Mouse (Mus musculus): Measurements from ENCODE around the gene Tmtc4. TPM values are rescaled to one million over a fixed set of nuclear protein-coding genes. Genes with fewer than 3 reads are reported as not detected.

Tmtc4 gene
- total RNA-seq, 2 experiments from 2014 or later = 75.4 to 82.8 TPM

DNA sequence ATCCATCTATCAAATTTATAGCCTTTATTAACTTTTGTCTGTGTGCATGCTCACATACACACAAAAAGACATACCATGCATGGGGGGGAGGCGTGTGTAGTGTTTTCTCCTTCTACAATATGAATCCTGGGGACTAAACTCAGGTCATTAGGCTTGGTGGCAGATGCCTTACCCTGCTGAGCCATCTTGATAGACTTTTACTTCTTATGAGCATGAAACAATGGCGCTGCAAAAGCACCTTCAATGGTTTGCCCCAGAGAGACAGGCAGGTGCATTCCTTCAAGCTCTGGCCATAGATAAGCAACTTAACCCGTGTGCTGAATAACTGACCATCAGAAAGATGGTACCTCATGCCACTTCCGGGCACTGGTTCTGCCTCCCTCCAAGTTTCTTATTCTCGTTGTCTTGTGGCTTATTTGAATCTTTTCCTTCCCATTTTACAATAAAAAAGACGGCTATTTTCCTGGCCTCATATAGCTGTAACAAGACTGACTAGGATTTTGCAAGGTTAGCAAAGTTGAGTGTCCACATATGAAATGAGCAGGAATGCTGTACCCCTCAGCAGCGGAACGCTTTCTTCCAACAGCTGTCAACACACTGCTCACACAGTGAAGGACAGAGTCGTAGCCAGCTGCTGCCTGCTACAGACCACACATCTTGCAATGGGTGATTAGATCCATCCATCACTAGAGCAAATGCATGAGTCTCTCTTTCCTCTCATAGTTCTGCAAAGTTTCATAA, 6.6 kb downstream of the Tmtc4 start:
- intact Hi-C loops (cut with DNase I) = no loop called here
- DNase-seq = peak; percentile 21

DNA sequence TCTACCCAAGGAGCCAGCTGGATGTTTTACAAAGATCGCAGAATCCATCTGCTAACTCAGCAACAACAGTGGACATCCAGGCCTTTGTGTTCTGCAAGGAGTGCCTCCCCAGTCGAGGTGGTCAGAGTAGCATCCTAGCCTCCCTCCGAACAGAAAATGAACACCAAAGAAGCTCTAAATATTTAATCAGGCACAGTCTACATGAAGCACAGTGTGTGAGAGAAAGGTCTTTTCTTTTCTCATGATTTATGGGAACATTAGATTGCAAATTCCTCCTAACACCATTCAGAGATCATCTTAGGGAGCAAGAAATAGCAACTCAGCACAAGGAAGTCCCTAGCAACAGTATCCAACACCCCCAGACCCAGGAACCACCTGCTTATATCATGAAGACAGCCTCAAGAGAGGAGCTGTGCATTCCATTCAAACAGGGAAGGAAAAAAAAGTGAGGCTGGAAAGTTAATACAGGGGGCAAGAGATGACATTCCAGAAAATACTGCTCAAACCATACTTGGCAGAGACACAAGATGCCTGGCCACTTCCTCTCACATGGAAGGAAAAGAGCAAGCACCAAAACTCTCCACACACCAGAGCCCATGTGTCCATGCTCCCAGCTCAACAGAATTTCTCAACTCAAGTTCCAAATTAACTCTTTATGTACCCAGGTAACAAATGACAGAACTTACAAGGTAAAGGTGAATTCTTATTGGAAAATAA, 8.8 kb downstream of the Tmtc4 start:
- DNase-seq = no peak
- intact Hi-C loops (cut with DNase I) = no loop called here

DNA sequence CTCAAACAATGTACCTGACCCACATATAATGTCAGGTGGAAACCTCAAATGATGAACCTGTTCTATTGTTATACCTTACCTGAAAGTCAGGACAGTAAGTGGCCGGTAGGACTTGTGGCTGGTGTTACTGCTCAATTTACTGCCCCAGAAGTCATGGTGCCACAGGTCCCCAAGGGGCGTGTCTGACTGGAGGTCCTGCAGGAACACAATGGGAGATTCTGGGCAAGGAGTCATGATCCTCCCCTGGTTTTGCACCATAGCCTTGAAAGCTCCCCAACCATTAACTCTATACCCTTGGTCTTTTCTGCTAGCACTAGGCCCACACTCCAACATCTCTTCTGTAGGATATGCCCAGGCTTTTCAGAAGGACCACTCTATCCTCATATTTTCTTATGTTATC, 10.7 kb downstream of the Tmtc4 start:
- intact Hi-C loops (cut with DNase I) = no loop called here
- DNase-seq = no peak

DNA sequence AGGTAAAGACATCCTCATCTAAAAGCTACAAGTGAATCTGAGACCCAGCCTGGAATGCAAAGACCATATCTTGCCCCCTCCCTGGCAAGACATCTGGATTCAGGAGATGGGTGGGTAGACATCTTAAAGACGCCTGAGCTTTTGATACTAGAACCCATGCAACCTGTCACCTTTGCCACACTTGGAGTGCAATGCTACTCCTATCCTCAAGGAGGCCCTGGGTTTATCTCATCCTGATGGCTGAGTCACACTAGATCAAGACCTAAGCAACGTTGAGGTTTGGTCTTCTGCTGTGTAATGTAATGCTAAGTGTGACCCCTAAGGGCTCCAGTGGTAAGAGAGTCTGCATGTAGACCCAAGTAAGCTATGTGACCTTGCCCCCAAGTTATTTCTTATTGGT, 15.8 kb downstream of the Tmtc4 start:
- intact Hi-C loops (cut with DNase I) = no loop called here
- no peak for DNase-seq

DNA sequence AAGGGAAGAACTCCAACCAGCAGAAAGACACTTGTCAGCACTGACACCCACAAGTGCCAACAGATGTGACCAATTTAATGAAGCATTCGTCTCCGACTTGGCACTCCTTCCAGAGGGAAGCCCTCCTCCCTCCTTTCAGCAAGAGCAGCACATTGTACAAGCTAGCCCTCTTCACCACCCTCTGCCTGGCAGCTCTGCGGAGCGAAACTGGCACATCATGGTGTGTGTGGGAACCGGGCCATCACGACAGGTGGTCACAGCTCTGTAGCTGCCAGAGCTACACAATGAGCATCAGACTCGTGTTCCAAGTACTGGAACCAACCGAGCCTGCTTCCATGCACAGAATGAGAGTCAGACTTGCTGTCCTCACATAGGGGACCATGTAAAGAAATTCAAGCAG, 25.9 kb downstream of the Tmtc4 start:
- intact Hi-C loops (cut with DNase I) = loop anchor here (10.0 kb wide), 1 partner anchor 277 kb away; no protein-coding TSS in a partner anchor
- peak; percentile 95 for DNase-seq

DNA sequence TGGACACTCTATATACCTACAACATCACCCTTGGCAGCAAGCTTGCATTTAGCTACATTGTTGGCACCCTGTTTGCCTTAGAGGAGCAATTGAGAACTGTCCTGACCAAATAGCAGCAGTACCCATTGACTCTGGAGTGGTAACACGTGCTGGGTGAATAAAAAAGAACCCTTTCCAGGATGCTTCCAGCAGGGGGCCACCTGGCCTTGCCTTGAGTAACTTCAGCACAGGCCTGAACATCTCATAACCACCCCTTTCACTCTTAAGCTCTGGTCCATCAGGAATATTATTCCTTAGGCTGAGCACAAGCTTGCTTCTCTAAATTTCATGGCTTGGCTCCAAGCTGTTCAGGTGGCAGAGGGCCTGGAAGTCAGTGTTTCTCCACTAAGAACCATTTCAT, 30.5 kb downstream of the Tmtc4 start:
- peak; percentile 54 for DNase-seq
- intact Hi-C loops (cut with DNase I) = loop anchor here (10.0 kb wide), 1 partner anchor 281 kb away; no protein-coding TSS in a partner anchor

DNA sequence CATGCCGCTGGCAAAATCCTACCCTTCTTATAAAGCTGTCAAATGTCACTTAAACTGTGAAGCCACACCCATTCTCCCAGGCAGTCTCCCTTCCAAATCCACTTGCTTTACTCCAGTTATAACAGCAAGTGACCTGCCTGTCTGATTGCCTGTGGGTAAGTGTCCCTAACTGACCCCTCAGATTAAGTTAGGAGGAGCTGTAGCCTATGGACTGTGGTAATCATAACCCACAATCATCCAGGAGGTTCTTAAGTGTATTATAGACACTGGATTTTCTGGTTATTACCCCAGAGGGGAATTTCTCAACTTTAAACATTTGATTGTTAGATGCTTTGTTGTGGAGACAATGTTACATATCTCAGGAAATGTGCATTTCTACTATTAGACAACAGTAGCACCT, 31.3 kb downstream of the Tmtc4 start:
- no peak for DNase-seq
- intact Hi-C loops (cut with DNase I) = loop anchor here (10.0 kb wide), 1 partner anchor 282 kb away; no protein-coding TSS in a partner anchor

DNA sequence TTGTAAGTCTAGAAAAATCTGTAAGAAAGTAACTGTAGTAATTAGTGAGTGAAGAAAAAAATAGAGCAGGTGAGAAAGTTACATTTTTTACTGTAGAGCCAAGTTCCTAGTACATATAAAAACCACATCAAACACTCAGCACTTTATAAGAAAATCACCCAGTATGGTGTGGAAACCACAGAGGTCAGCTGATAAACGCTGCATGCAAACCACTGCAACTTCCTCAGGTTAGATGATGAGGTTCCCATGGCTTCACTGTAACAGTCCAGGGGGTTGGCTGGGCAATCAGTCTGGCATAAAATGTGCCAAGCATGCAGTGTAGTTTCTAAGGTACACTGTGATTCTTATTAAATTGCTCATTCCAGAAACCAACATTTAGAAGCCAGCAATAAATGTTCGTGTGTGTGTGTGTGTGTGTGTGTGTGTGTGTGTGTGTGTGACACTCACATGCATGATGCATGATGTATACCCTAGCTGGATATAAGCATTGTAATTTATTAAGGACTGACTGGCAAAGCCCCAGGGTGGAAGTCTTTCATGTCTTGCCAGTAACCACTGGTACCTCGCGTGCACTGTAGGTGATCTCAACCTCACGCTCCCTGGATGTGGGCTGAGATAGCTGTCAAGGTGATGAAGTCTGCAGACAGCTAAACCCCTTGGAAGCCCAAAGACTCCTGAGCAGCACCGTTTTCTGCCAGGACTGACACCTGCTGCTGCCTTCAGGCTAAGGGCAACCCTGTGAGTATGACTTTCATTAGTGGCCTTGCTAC, 32.0 kb downstream of the Tmtc4 start:
- intact Hi-C loops (cut with DNase I) = loop anchor here (10.0 kb wide), 1 partner anchor 283 kb away; no protein-coding TSS in a partner anchor
- no peak for DNase-seq

DNA sequence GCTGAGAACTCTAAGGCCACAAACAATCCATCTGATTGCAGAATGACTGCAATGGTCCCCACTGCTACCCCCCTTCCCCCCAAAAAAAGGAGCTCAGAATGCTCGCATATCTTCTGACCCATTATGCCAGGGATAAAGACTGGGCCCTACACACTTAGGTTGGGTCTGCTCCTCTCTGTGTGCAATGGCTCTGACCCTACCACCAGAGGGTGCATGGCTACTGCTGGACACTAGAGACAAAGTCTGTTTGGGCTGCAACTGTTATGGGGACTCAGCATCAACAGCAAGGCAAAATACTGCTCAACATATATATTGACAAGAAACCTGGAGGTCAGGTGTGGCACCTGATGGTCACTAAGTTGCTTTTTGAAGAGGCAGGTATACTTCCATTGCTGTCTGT, 32.9 kb downstream of the Tmtc4 start:
- intact Hi-C loops (cut with DNase I) = loop anchor here (10.0 kb wide), 1 partner anchor 284 kb away; no protein-coding TSS in a partner anchor
- DNase-seq = peak; percentile 21

DNA sequence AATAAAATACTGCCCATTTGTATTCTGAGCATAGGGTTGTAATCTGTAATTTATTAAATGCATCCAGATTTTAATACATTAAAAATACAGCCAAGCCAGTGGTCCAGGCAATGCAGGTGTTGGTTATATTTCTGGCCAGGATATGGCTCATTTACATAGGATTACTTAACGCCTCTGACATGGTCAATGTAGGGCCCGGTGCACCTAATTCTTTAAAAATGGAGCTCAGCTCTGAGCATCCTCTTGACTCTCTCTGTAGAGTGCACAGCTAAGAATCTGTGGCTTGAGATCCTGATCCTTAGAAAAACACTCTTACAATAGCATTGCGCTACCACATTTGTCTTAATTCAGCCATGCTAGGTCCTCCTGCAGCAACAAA, 40.4 kb downstream of the Tmtc4 start:
- DNase-seq = no peak
- intact Hi-C loops (cut with DNase I) = no loop called here

DNA sequence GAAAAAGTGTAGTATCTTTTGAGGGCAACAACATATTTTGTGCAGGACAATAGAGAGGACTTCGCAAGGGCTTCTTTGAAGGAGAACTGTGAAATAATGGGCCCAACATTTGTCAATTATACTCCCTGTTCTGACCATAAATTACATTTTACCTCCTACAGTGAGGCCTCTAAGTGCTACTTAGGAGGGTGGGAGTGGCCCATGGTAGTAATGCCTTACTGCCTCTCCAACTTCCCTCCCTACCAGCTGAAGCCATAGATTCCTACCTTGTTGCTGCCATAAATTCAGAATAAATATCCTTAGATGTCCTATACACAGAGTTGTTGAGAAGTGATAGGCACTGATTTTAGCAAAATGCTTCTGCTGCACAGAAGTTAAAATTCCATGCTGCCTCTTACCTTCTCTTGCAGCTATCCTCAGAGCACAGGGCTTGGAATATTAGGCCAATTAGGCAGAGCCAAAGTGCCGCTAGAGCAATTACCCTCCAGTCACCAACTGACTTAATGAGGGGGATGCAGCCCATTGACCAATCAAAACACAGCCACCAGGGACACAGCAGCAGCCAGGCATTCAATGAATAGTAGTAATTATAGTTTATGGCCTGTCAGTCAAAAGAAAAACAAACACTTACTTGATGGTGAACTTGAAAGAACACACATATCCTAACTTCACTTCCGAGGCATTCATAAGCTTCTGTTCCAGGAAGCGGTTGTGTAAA, 40.9 kb downstream of the Tmtc4 start:
- intact Hi-C loops (cut with DNase I) = no loop called here
- no peak for DNase-seq

DNA sequence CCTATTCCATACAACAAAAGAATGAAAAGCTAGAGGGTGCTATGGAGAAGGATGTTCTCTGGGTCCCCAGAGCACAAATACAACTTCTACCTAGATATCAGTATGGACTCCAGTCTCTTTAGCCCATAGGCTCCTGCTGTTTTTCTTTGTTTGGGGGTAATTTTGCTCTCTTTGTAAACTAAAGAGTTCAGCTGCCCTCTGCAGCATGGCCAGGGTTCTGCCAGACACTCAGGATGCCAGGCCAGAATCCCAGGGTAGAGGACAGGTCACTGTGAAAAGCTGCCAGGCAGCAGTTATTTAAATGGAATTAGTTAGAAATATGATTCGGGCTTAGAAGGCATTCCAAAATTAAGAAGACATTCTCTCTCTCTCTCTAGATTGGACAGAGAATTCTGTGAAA, 47.4 kb downstream of the Tmtc4 start:
- peak; percentile 11 for DNase-seq
- intact Hi-C loops (cut with DNase I) = no loop called here

DNA sequence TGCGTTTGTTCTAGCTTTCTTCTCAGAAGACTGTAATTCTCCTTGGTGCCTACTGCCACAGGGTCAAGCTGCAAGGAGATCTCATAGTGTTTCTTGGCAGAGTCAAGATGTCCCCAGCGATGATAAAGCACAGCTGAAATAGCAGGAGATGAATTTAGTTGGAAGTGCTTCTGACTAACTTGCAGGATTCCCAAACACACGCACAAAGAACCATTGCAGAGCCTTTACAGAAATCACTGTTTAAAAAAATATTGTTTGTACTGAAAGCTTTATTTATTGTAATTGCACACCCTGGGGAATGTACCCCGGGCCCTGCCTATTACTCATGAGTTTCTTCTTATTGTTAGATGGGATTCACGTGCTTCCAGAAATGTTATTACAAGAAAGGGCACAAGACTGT, 63.8 kb downstream of the Tmtc4 start:
- DNase-seq = no peak
- intact Hi-C loops (cut with DNase I) = no loop called here

DNA sequence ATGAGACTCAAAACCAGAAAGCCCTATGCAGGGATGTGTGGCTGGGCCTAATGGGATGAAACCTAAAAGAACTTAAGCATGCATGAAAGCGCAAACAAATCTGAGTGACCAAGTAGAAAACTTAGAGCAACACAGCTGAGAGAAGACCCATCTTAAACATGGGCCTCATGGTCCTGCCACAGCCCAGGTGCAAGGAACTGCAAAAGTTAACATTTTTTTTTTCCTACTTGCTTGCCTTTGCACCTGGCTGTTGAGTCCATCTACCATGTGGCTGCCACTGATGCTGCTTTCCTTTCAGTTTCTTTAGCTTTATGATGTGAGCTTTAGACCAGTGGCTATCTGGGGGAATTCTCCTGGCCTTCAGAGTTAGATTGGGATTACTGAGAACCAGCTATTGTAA, 66.2 kb downstream of the Tmtc4 start:
- DNase-seq = no peak
- intact Hi-C loops (cut with DNase I) = no loop called here

DNA sequence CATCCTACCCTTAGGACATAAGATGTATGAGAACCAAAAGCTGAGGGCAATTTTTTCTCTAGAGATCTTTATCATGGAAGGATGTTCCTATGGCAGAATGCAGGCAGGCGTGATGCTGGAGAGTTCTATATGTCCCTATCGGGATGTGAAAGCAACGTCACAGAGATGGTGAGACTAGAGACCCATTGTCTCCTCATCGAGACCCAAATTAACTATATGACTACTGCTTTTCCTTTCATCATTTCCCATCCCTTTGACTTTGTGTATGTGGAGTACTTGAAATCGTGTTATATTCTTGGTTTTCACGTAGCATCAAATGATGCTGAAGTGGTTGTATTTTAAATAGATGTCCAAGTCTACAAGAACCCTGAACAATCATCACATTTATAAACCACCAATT, 70.2 kb downstream of the Tmtc4 start, which contains the start of gene Ggact:
TSS of gene Ggact (minus strand) at position 101 of the 400 bp plus-strand sequence.
- no peak for DNase-seq
- intact Hi-C loops (cut with DNase I) = no loop called here

DNA sequence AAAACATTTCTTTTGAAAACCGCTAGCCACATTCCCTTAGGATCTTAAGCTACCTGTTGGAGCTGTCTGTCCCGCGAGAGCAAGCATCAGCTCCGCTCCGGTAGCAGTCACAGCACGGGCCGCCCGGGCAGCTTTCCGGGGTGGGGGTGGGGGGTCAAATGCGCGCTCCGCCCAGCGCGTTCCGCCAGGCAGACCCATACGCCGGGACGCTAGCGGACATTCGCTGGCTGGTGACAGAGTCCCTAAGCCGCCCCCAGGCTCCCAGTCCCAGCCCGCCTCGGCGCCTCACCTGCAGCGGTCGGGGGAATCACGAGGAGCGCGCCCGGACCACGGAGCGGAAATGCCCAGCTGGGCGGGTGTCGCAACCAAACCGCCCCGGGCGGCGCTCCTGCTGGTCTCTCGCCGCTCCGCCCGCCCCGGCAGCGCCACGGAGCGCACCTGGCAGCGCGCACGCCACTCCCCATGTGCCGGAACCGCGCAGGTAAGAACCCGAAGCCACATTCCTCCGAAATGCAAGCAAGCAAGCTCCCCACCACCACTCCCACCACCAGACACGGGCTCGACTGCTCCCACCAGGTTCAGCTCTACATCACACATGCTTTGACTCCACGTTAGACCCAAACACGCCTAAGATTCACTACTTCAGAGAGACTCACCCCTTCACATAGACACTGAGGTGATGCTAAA, 70.9 kb downstream of the Tmtc4 start:
- DNase-seq = peak; percentile 42
- intact Hi-C loops (cut with DNase I) = no loop called here

DNA sequence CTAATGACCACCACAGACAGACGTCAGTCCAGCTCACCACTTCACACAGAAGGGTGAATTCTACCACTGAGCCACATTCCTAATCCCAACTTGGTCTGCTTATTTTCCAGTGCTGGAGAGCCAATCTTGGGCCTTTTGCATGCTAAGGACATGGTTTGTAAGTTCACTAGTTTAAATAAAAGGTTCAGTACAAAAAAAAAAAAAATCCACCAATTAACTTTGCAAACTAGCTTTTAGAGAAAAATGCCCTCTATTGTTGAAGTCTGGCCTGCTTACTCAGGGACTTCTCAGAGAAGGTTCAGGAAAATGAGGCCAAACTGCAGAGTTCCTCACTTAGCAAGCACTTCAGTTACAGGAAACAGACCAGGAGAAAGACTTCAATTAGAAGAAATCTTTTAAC, 71.7 kb downstream of the Tmtc4 start:
- no peak for DNase-seq
- intact Hi-C loops (cut with DNase I) = no loop called here

DNA sequence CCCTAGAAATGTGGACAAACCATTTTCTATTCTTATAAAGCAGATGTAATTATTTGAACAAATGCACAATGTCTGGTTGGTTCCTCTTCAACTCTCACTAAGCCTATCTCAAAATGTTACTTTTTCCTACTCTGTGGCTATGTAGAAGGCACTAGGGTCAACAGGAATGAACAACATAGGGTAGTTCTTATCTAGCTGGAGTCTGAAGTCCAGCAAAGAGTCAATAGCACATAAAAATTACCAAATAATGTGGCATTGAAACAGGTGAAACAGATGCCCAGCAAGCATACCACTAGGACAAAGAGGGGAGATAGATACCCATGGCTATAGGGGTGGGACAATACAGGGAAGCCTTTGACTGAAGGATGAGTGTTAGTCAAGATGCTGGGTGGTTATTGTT, 72.6 kb downstream of the Tmtc4 start:
- DNase-seq = no peak
- intact Hi-C loops (cut with DNase I) = no loop called here

DNA sequence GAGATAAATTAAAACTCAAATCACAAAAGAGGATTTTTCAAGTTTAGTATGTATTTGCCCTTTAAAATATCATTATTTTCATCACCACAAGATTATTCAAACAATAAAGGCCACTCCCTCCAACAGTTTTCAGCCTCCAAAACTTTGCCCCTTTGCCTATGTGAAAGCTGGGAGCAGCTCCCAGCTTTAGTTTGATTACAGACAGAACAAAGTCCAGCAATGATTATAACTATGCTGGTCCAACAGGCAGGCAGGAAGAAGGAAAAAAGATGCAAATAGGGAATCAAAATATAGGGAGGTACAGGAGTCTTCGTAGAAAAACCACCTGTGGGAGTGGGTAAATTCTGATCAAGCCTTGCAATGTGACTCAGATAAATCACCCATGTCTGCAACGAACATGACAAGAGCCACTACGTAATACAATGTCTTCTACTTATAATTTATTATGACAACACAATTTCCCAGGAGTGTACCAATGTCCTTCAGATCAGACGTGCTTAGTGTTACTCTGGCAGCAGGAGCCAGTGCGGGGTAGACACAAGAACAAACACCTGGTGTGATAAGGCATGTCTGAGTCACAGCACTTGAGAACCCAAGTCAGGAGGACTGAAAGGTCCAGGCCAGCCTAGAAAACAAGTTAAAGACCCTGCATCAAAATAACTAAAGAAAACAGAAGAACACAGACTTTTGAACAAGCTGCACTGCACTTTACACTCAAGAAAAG, 74.3 kb downstream of the Tmtc4 start:
- intact Hi-C loops (cut with DNase I) = no loop called here
- DNase-seq = no peak

Data from left cerebral cortex, postnatal 4 days (tissue).